Mouse (Mus musculus): ENCODE data around the gene Mars. TPM values are rescaled to one million over a fixed set of nuclear protein-coding genes. Genes with fewer than 3 reads are reported as not detected.

Mars gene
- polyA plus RNA-seq, 1 experiment from 2014 or later = 103 TPM

GRCm38 (mm10) chr10:127346173-127346572 is 34.6 kb upstream of the Mars start:
- H3K27me3 ChIP-seq = peaks cover 20% of the 10 kb centered on the region
- H3K9me3 ChIP-seq = no peaks in the 10 kb centered on the region
- WGBS = 90% methylated on average over 3 of the region's 3 CpGs
- H3K4me2 ChIP-seq = no peak overlapping the region
- no peak overlapping the region for H3K4me3 ChIP-seq
- no peak overlapping the region for H3K27ac ChIP-seq (replicated peaks)
- H3K4me1 ChIP-seq (replicated peaks) = peaks cover 23% of the 10 kb centered on the region
- ATAC-seq (ENCODE audit: low read depth) = no peak
- H3K9ac ChIP-seq = no peak overlapping the region
- no peaks in the 10 kb centered on the region for H3K36me3 ChIP-seq

- H3K27me3 ChIP-seq = peaks cover 37% of the 10 kb centered on the region
- no peaks in the 10 kb centered on the region for H3K9me3 ChIP-seq
- 78% methylated on average over 3 of the region's 3 CpGs for whole genome bisulfite sequencing
- peaks cover 37% of the 10 kb centered on the region for H3K4me1 ChIP-seq (replicated peaks)
- H3K36me3 ChIP-seq = no peaks in the 10 kb centered on the region
- H3K27ac ChIP-seq (replicated peaks) = no peak overlapping the region
- H3K4me3 ChIP-seq = no peak overlapping the region
- no peak for ATAC-seq (ENCODE audit: low read depth)
- no peak overlapping the region for H3K4me2 ChIP-seq
- H3K9ac ChIP-seq = no peak overlapping the region
These were observed 31.4 kb upstream of the Mars start for GRCm38 (mm10) chr10:127343029-127343428.

- H3K9ac ChIP-seq = peak within 1 kb of the TSS; percentile 59
- WGBS = under 1% methylated on average over 29 of the region's 29 CpGs
- H3K9me3 ChIP-seq = no peaks in the 10 kb centered on the region
- no peaks in the 10 kb centered on the region for H3K36me3 ChIP-seq
- peaks cover 37% of the 10 kb centered on the region for H3K27me3 ChIP-seq
- H3K4me2 ChIP-seq = peak within 1 kb of the TSS; percentile 60
- H3K4me3 ChIP-seq = peak within 1 kb of the TSS; percentile 36
- ATAC-seq (ENCODE audit: low read depth) = peak; percentile 20; the same call in 1 of the 2 replicates
- peak within 1 kb of the TSS; percentile 33; the same call in 1 of the 2 replicates for H3K27ac ChIP-seq (replicated peaks)
- peaks cover 37% of the 10 kb centered on the region for H3K4me1 ChIP-seq (replicated peaks)
These were observed 30.5 kb upstream of the Mars start, which contains the start of gene Gli1 for GRCm38 (mm10) chr10:127341891-127342639. Gli1 (minus strand) TSS chr10:127341974.

GRCm38 (mm10) chr10:127341360-127341690 is 29.7 kb upstream of the Mars start:
- Histone ChIP-seq H3K27ac (replicated peaks) (no peak overlapping the region), H3K4me3 (peak overlapping the region; percentile 36), H3K9me3 (no peaks in the 10 kb centered on the region), H3K4me1 (replicated peaks) (peaks cover 37% of the 10 kb centered on the region), H3K9ac (peak overlapping the region; percentile 59), H3K4me2 (peak overlapping the region; percentile 60), H3K27me3 (peaks cover 37% of the 10 kb centered on the region), H3K36me3 (no peaks in the 10 kb centered on the region)
- WGBS = 0% methylated on average over 11 of the region's 11 CpGs
- ATAC-seq (ENCODE audit: low read depth) = no peak

GRCm38 (mm10) chr10:127340577-127341359 is 29.2 kb upstream of the Mars start:
- H3K4me2 ChIP-seq = peak overlapping the region; percentile 60
- H3K36me3 ChIP-seq = no peaks in the 10 kb centered on the region
- no peaks in the 10 kb centered on the region for H3K9me3 ChIP-seq
- no peak for ATAC-seq (ENCODE audit: low read depth)
- peak overlapping the region; percentile 36 for H3K4me3 ChIP-seq
- H3K27ac ChIP-seq (replicated peaks) = peak overlapping the region; percentile 33
- H3K27me3 ChIP-seq = peaks cover 37% of the 10 kb centered on the region
- H3K4me1 ChIP-seq (replicated peaks) = peaks cover 37% of the 10 kb centered on the region
- under 1% methylated on average over 27 of the region's 27 CpGs for WGBS
- H3K9ac ChIP-seq = peak overlapping the region; percentile 59

GRCm38 (mm10) chr10:127339683-127340576 is 28.3 kb upstream of the Mars start:
- Histone ChIP-seq H3K4me3 (peak overlapping the region; percentile 36), H3K4me1 (replicated peaks) (peaks cover 37% of the 10 kb centered on the region), H3K4me2 (peak overlapping the region; percentile 60), H3K27ac (replicated peaks) (peak overlapping the region; percentile 59), H3K27me3 (peaks cover 37% of the 10 kb centered on the region), H3K9me3 (no peaks in the 10 kb centered on the region), H3K36me3 (no peaks in the 10 kb centered on the region), H3K9ac (peak overlapping the region; percentile 59)
- under 1% methylated on average over 42 of the region's 42 CpGs for WGBS
- peak; percentile 40 for ATAC-seq (ENCODE audit: low read depth)

- Histone ChIP-seq H3K4me2 (peak overlapping the region; percentile 60), H3K27me3 (peaks cover 37% of the 10 kb centered on the region), H3K4me1 (replicated peaks) (peaks cover 37% of the 10 kb centered on the region), H3K36me3 (no peaks in the 10 kb centered on the region), H3K4me3 (peak overlapping the region; percentile 36), H3K27ac (replicated peaks) (peak overlapping the region; percentile 59), H3K9ac (peak overlapping the region; percentile 59), H3K9me3 (no peaks in the 10 kb centered on the region)
- ATAC-seq (ENCODE audit: low read depth) = peak; percentile 73
- WGBS = under 1% methylated on average over 31 of the region's 31 CpGs
These were observed 27.5 kb upstream of the Mars start for GRCm38 (mm10) chr10:127338930-127339682.

GRCm38 (mm10) chr10:127337536-127338099 is 26.0 kb upstream of the Mars start:
- Histone ChIP-seq H3K27me3 (peaks cover 32% of the 10 kb centered on the region), H3K4me2 (no peak overlapping the region), H3K4me1 (replicated peaks) (peaks cover 37% of the 10 kb centered on the region), H3K9ac (no peak overlapping the region), H3K9me3 (no peaks in the 10 kb centered on the region), H3K27ac (replicated peaks) (no peak overlapping the region), H3K4me3 (no peak overlapping the region), H3K36me3 (no peaks in the 10 kb centered on the region)
- 86% methylated on average over 6 of the region's 6 CpGs for WGBS
- no peak for ATAC-seq (ENCODE audit: low read depth)

GRCm38 (mm10) chr10:127336952-127337351 is 25.4 kb upstream of the Mars start:
- no peak for ATAC-seq (ENCODE audit: low read depth)
- Histone ChIP-seq H3K36me3 (no peaks in the 10 kb centered on the region), H3K9me3 (no peaks in the 10 kb centered on the region), H3K27me3 (peaks cover 26% of the 10 kb centered on the region), H3K27ac (replicated peaks) (no peak overlapping the region), H3K9ac (no peak overlapping the region), H3K4me3 (no peak overlapping the region), H3K4me1 (replicated peaks) (peaks cover 31% of the 10 kb centered on the region), H3K4me2 (no peak overlapping the region)
- WGBS = 70% methylated on average over 5 of the region's 5 CpGs

GRCm38 (mm10) chr10:127335271-127335670 is 23.7 kb upstream of the Mars start:
- Histone ChIP-seq H3K9me3 (no peaks in the 10 kb centered on the region), H3K4me1 (replicated peaks) (peaks cover 14% of the 10 kb centered on the region), H3K4me2 (no peak overlapping the region), H3K9ac (no peak overlapping the region), H3K4me3 (no peak overlapping the region), H3K27me3 (peaks cover 14% of the 10 kb centered on the region), H3K27ac (replicated peaks) (no peak overlapping the region), H3K36me3 (no peaks in the 10 kb centered on the region)
- ATAC-seq (ENCODE audit: low read depth) = no peak
- 74% methylated on average over 1 of the region's 1 CpGs for WGBS

- no peak for ATAC-seq (ENCODE audit: low read depth)
These were observed 21.6 kb upstream of the Mars start for GRCm38 (mm10) chr10:127333152-127333551.

More at GRCm38 (mm10) chr10:127333152-127333551, 21.6 kb upstream of the Mars start:
- H3K4me2 ChIP-seq = no peak overlapping the region
- no peaks in the 10 kb centered on the region for H3K9me3 ChIP-seq
- H3K4me3 ChIP-seq = no peak overlapping the region
- no peaks in the 10 kb centered on the region for H3K36me3 ChIP-seq
- H3K27ac ChIP-seq (replicated peaks) = no peak overlapping the region
- 66% methylated on average over 5 of the region's 5 CpGs for WGBS
- H3K4me1 ChIP-seq (replicated peaks) = no peaks in the 10 kb centered on the region
- no peak overlapping the region for H3K9ac ChIP-seq
- peaks cover 25% of the 10 kb centered on the region for H3K27me3 ChIP-seq

All from neural tube, embryonic 13.5 days (tissue).